Mouse (Mus musculus) natural killer cell, adult 2 months (primary cell): ENCODE data around the gene Tle1.

Experiments used
- DNase-seq, 2 experiments: peaks; one replicate each; pipeline ENCODE4 v3.0.0; 2022; ENCODE audit warnings: low spot score in 2 of 2

The Tle1 gene

GRCm38 (mm10) chr4:72200559-72201409 lies at the start of gene Tle1:
Gene Tle1 (minus strand): TSS chr4:72200919.
- DNase-seq: peak; percentile 95 to 99

- no peak for DNase-seq
Measured at GRCm38 (mm10) chr4:72233584-72234219, 33.0 kb upstream of the Tle1 start.

GRCm38 (mm10) chr4:72232206-72232605 lies 31.5 kb upstream of the Tle1 start:
- DNase-seq: no peak

GRCm38 (mm10) chr4:72230832-72231231 lies 30.1 kb upstream of the Tle1 start:
- DNase-seq: no peak

GRCm38 (mm10) chr4:72221629-72222028 lies 20.9 kb upstream of the Tle1 start:
- no peak for DNase-seq

GRCm38 (mm10) chr4:72204420-72205045 lies 3.8 kb upstream of the Tle1 start:
- no peak for DNase-seq

GRCm38 (mm10) chr4:72201521-72201991 lies 837 bp upstream of the Tle1 start:
- peak in 1 of 2 experiments; percentile 7 for DNase-seq

- DNase-seq: peak; percentile 1 to 24
Measured at GRCm38 (mm10) chr4:72199571-72200558, 854 bp downstream of the Tle1 start.

- DNase-seq: peak; percentile 29 to 61
Measured at GRCm38 (mm10) chr4:72198877-72199411, 1.8 kb downstream of the Tle1 start.

GRCm38 (mm10) chr4:72197888-72198605 lies 2.7 kb downstream of the Tle1 start:
- DNase-seq: no peak

- DNase-seq: no peak
Measured at GRCm38 (mm10) chr4:72195116-72195835, 5.4 kb downstream of the Tle1 start.

GRCm38 (mm10) chr4:72193276-72193675 lies 7.4 kb downstream of the Tle1 start:
- no peak for DNase-seq

- DNase-seq: no peak
Measured at GRCm38 (mm10) chr4:72184476-72184875, 16.2 kb downstream of the Tle1 start.

GRCm38 (mm10) chr4:72182343-72182988 lies 18.3 kb downstream of the Tle1 start:
- DNase-seq: no peak

GRCm38 (mm10) chr4:72175943-72176342 lies 24.8 kb downstream of the Tle1 start:
- DNase-seq: no peak

- no peak for DNase-seq
Measured at GRCm38 (mm10) chr4:72168267-72168666, 32.5 kb downstream of the Tle1 start.

GRCm38 (mm10) chr4:72167761-72168229 lies 32.9 kb downstream of the Tle1 start:
- DNase-seq: no peak

GRCm38 (mm10) chr4:72167171-72167570 lies 33.5 kb downstream of the Tle1 start:
- no peak for DNase-seq

- DNase-seq: no peak
Measured at GRCm38 (mm10) chr4:72166561-72166960, 34.2 kb downstream of the Tle1 start.
